Mouse (Mus musculus): Measurements from ENCODE around the gene Mbd3. TPM values are rescaled to one million over a fixed set of nuclear protein-coding genes. Genes with fewer than 3 reads are reported as not detected.

Gene Mbd3
- total RNA-seq, 2 experiments from 2014 or later = 134 to 138 TPM

DNA sequence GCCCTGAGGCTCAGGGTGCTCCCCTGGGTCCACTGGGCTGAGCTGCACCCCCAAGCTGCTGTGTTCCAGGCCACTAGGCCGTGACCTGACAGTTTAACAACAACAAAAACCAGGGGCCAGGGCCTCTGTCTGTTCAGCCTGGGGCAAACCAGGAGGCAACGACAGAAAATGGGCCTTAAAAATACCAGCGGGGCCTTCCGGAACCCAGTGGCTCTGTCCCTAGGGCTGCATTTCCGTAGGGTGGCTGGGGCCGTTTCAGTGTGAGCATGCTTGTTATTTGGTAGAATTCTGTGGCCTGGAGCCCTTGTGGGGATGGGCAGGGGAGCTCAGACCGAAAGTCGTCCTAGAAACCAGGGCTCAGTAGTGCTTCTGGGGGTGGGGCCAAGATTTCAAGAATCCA, 30.4 kb upstream of the Mbd3 start:
- intact Hi-C loops (cut with DNase I) = no loop called here
- no peak for DNase-seq (ENCODE audit: low spot score in 2 of 2)

DNA sequence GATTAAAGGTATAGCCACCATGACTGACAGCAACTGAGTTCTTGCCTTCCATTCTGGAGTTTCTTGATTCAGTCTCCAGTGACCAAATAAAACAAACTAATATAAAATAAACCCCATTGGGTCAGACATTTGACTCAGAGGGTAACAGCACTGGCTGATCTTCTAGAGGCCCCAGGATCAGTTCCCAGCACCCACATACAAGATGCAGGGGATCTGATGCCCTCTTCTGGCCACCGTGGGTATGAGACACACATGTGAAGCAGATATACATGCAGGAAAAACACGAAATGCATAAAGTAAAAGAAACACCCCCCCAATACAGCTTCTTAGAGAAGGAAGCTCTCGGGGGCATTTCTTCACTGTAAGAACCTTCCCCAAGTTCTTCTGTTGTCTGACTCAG, 25.7 kb upstream of the Mbd3 start:
- intact Hi-C loops (cut with DNase I) = no loop called here

DNA sequence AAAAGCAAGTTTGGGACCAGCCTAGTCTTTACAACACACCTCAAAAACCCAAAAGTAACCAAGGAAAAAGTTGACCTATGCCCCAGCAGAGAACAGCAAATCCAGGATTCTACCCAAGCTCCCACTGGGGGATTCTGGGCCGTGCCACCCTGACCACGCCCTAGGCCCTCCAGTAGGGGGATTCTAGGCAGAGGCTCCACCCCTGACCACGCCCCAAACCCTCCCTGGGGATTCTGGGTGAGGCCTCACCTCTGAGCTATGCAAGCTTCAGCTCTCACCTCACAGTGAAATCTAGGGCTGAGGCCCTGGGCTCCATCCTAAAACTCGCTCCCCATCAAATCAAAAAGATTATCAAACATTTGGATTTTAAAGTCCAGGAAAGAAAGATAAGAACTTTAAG, 24.2 kb upstream of the Mbd3 start:
- intact Hi-C loops (cut with DNase I) = no loop called here
- DNase-seq (ENCODE audit: low spot score in 2 of 2) = no peak

More for the DNA sequence above, 25.7 kb upstream of the Mbd3 start:
- no peak for DNase-seq (ENCODE audit: low spot score in 2 of 2)

DNA sequence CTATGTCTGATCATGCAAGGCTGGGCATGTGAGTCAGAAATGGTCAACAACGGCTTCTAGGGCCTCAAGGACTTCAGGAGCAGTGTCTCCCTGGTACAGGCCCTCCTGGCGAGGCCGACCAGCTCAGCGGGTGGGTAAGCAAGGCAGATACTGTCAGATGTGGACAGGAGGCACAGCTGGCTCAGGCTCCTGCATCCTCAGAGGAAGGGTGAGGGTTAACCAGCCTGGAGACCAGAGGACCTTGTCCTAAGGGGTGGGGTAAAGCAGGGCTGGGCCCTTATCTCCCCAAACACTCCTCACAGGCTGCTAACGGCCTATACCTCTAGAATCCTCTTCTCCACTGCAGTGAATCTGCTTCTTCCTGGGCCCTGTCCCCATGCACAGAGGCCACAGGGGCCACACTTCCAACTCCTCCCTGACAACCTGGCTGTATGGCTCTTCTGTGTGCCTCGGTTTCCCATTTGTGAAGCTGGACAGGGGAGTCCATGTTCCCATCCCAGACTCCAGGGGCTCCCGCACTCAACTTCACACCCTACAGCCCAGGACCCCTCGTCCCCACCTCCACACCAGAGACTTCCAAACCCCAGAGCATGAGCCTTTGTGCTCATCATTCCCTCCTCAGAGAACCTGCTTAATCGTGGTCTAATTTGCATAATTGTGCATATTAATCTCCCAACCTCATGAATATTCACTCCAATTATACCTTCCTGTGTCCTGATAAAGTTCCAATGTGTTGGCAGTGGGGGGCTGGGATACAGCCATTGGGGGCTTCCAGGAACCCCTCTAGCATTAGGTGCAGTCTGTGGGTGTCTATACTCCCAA, 22.5 kb upstream of the Mbd3 start:
- DNase-seq (ENCODE audit: low spot score in 2 of 2) = no peak
- intact Hi-C loops (cut with DNase I) = no loop called here

DNA sequence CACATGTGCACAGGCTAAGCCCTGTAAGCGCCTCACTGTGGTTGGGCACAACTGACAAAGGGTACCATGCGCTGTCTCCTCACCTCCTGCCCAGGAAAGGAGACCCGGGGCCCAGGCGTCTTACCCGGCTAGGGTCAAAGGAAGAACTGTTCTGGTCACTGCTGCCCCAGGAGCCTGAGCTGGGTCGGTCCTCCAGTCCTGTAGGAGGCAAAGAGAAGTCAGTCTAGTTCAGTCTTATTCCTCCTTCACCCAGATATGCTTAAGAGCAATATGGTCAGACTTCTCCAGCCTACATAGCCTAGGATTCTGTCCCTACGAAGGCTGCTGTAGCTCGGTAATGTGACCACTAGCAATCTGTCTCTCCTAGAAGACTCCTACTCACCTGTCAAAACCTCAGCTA, 21.9 kb upstream of the Mbd3 start:
- no peak for DNase-seq (ENCODE audit: low spot score in 2 of 2)
- intact Hi-C loops (cut with DNase I) = no loop called here

DNA sequence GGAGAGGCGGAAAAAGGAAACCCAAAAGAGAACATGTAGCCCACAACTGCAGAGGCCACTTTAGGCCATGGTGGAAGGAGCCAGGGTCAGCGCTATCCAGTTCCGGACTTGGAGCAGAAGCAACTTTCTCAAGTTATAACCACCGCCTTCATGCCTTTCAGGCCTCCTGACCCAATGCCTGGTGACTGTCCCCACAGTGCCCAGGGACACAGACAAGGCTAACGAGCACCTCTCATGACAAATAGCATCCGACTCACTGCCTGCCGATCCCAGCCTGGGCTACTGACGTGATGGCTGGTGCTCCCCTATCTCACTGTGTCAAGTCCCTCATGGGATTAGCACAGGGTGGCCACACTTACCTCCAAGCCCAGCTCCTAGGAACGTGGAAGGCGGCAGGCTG, 21.4 kb upstream of the Mbd3 start:
- intact Hi-C loops (cut with DNase I) = no loop called here
- no peak for DNase-seq (ENCODE audit: low spot score in 2 of 2)

DNA sequence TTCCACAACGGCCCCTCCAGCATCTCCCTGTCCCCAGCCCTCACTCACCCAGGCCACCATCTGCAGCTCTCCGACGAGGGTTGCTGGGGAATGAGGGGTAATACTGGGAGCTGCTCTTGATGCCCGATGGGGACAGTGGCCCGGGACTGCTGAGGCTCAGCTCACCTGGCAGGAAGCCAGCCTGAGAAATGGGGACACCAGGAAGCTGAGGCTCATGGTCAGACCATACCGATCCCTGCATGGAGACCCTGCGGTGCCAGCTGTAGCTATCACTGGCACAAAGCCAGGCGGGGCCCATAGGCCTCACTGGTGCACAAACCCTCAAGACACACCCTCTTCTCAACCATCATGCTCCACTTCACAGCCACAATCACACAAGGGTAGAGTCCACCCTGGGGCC, 20.1 kb upstream of the Mbd3 start:
- DNase-seq (ENCODE audit: low spot score in 2 of 2) = no peak
- intact Hi-C loops (cut with DNase I) = no loop called here

DNA sequence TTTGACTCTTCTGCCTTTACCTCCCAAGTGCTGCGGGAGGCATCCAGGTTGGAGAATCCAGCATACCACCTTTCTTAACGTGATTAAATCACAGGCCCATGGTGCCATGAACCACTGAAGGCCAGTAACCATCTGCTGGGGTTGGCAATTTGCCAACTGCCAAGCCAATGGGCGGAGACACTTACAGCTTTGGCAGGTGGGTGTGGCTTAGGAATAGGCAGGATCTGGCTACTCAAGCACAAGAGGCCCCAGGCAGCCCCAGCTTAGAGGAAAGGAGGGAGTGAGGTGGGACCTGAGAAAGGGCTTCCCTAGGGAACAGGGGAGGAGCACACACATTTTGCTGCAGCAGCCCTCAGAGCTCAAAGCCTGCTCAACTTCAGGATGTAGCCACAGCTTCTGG, 19.0 kb upstream of the Mbd3 start:
- no peak for DNase-seq (ENCODE audit: low spot score in 2 of 2)
- intact Hi-C loops (cut with DNase I) = no loop called here

DNA sequence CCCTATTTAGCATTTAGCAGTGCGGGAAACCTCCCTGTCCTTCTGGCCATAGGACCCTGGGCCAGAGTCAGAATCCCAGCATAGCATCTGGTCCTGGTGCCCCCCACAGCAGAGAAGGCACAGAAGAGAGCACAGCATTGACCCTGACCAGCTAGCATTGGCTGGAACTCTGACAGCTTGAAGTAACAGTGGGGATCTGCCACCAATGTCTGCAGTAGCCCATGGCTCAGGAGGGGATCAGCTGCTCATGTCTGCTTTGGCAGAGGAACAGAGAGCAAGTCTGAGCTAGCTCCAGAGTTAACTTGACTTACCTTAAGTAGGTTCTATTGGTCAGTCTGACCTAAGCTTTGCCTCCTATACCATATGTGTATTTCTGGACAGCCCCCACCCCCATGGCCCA, 18.5 kb upstream of the Mbd3 start:
- intact Hi-C loops (cut with DNase I) = no loop called here
- DNase-seq (ENCODE audit: low spot score in 2 of 2) = no peak

DNA sequence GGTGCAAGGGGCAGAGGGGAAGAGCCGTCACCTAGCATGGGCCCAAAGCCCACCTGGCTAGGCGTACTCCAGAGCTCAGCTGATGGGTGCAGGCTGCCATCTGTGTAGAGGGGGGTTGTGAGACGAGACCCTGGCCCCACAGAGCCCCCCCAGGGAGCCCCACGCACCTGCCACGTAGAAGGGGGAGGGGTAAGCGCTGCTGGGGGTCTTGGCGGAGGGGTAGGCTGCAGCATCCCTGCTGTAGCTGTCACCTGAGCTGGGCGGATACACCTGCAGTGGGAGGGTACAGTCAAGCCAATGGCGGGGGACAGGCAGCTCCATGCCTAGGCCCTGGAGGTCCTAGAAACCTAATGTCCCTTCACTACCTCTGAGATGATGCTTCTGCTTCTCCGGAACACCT, 18.0 kb upstream of the Mbd3 start:
- intact Hi-C loops (cut with DNase I) = no loop called here

DNA sequence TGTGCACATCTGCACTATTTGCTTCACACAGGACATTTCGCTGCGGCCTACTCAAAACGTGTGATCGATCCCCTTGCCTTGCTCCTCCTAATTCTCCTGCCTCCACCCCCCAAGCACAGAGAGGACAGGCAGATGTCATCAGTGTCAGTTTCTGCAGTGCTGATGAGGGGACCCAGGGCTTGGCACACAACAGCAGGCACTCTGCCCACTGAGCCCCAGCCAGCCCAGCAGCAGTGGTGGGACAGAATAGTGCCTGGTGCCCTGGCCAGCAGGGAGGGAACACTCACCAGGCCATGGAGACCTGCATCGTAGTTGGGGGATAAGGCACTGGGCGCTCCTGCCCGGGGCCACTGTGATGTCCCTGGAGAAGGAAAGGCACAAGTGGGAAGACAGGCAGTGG, 16.2 kb upstream of the Mbd3 start:
- DNase-seq (ENCODE audit: low spot score in 2 of 2) = no peak
- intact Hi-C loops (cut with DNase I) = no loop called here

More for the DNA sequence above, 18.0 kb upstream of the Mbd3 start:
- no peak for DNase-seq (ENCODE audit: low spot score in 2 of 2)

DNA sequence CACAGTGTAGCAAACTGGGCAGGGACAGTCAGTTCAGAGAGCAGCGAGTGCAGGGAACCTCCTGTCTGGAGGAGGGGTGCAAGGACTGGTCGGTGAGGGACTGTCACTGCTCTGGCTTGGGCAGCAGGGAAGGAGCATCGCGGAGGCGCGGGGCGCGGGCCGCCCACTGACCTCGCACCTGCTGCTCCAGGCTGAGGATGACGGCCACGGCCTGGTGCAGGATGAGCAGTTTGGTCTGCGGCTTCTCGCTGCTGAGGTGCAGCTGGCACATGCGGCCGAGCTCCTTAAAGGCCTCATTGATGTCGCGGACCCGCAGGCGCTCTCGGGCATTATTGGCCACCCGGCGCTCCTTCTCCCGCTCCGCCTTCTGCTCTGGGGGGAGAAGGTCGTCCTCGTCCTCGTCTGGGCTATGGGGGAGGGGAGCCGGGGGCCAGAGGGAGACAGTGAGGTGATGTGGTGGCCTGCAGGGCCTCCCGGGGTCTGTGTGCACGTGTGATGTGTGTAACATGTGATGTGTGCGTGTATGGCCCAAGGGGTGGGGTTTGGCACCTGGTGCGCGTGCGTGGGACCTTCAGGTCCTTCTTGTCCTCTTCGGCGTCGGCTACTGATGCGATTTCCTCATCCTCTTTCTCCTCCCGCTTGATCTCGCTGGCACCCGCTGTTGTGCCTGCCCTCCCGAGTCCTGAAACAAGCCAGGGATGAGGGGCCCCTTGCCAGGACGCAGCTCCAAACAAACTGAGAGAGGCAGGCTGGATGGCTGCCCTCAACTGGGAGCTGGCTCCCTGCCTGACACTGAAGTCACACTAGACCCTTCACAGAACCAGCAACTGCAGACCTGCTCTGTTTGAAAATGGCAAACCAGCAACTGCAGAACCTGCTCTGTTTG, 13.5 kb upstream of the Mbd3 start:
- intact Hi-C loops (cut with DNase I) = no loop called here
- DNase-seq (ENCODE audit: low spot score in 2 of 2) = peak; percentile 59 to 67

DNA sequence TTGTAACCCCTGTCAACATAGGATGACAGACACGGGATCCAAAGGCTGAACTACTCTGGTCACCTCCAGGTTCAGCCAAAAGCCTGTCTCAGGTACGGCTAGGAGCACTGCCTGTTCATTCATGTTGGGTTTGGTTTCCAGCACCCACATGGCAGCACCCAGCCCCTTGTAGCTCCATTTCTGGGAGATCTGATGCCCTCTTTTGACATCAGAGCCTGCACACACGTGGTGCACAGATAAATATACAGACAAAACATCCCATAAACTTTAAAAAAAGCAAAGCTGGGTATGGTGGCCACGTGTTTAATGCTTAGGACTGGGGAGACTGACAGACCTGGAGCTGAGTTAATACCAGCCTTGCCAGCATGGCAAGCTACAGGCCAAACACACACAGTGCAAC, 8.6 kb upstream of the Mbd3 start:
- DNase-seq (ENCODE audit: low spot score in 2 of 2) = no peak
- intact Hi-C loops (cut with DNase I) = no loop called here

DNA sequence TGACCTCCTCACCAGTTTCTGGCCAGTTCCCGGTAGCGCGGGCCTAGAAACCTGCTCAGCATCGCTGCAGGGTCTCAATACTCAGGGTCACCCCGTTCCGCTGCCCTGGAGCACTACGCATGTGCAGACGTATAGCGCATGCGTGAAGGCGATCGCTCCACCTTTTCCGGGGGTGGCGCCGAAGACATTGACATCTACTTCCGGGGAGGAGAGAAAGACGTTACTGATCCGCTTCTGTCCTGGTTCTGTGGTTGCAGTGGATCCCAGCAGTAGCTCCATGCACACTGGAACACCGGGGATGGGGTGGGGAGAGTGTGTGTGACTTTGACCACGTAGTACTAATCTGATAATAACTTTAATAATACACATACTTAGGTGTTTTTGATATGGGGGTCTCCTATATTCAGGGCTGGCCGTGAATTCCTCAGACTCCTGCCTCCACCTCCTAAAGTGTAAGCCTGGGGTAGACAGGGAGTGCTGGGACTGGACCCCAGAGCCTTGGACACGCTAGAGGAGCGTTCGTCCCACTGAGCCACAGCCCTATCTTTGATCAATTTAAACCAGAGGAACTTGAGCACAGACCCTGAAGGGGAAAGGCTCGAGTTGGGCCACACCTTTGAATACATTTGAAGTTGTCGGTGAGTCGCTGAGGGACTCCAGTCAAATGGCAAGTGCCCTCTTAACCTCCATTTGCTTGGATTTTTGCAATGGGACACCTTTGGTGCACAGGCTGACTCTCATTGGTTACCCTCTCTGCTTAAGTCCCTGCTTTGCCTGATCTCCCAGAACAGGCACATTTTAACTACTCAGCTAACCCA, 7.5 kb upstream of the Mbd3 start, which contains the start of gene Uqcr11:
Uqcr11 (minus strand) TSS at position 147 of the 818 bp plus-strand sequence.
- intact Hi-C loops (cut with DNase I) = no loop called here

DNA sequence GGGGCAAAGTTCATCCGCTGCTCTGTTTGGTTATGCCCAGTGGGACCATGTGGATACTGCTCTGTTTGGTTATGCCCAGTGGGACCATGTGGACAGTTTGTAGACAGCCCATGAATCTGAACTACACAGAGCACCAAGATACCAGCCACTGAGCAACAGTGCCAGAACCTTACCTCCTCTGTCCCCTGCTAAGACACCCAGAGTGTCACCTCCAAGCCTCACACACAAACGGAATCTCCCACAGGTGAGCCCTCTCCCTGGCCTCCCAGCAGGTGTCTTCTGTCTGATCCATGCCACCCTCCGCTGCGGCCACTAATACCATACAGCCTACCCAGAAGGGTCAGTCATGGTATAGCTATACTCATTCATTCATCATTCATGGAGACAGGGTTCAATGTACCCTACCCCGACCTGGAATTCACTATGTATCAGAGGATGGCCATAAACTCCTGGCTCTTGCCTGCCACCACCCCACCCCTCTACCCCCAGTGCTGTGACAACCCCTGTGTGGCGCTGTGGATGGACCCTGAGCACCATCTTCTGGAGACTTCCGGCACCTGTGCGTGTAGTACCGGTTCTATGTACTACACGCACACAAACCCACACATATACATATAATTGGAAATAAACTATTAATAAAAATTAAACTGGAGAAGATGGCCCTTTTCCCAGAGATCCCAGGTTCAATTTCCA, 6.3 kb upstream of the Mbd3 start:
- no peak for DNase-seq (ENCODE audit: low spot score in 2 of 2)
- intact Hi-C loops (cut with DNase I) = no loop called here

More for the DNA sequence above, 7.5 kb upstream of the Mbd3 start, which contains the start of gene Uqcr11:
- peak; percentile 88 to 97 for DNase-seq (ENCODE audit: low spot score in 2 of 2)

DNA sequence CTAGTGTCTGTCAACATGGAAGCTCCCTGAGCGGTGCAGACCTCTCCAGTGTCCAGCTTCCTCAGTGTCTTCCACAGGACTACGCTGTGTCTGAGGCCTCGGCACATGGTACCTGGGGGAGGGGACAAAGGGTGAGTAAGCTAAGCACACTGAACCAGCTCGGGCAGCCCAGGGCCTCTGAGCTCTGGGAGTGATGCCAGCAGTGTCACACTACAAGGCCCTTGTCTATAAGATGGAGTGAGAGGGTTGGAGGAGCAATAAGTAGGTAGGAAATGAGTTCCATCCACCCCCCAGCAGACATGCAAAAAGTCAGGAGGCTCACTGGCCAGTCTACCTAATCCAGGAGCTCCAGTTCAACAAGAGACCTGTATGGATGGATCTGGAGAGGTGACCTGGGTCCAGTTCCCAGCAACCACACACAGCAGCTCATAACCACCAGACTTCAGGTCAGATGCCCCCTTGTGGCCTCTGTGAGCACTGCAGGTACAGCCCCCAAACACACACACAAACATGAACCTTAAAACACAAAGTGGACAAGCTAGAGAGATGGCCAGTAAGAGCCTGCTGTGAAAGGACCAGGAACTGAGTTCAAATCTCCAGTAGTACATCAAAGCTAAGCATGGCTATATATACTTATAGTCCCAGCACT, 3.8 kb upstream of the Mbd3 start:
- no peak for DNase-seq (ENCODE audit: low spot score in 2 of 2)
- intact Hi-C loops (cut with DNase I) = no loop called here

DNA sequence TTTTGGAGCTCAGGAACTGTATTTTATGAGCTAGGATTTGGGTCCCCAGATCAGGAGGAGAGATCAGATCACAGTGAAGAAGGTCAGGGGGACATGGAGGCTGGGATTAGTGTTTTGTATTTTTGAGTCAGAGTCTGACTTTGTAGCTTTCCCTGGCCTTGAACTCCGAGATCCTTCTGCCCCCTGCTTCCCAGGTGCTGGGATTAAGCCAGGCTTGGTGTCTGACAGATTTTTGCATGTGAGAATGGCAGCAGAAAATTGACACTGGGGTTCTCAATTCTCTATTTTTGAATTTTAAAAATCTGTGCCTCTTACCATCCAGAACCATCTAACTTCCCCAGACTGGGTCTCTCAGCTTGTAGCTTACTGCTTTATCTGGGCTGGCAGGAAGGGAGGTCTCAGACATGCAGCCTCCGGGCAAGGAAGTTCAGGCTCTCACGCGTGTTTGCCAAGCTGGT, 1.4 kb upstream of the Mbd3 start:
- no peak for DNase-seq (ENCODE audit: low spot score in 2 of 2)
- intact Hi-C loops (cut with DNase I) = no loop called here

DNA sequence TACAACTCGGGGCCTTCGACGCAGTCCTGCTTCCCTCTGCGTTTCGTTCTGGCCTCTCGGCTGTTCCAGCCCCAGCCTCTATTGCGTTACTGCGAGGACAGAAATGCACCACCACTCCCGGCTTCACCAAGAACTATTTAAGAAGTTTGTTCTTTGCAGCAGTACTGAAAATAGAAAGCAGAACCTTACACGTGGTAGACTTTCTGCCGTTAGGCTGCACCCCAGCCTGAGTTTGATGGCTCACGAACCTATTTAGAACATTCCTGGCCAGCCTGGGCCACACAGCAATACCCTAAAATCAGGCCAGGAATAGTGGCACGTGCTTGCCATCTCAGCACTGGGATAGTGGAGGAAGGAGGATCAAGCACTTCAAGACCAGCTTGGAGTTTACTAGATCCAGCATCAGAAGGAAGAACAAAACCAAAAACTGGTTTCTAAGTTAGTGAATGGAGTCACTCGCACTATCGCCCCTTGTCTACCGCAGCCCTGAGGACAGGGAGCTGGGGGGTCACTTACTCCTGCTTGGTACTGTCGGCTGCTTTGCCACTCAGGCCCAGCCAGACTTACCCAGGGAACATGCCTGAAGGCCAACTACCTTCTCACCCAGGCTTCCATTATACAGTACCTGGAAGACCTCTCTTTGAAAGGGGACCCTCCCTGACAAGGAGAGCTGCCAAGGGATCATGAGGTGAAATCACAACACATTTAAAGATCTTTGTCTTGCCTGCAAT, 788 bp upstream of the Mbd3 start:
- no peak for DNase-seq (ENCODE audit: low spot score in 2 of 2)
- intact Hi-C loops (cut with DNase I) = no loop called here

Measured in left cerebral cortex, postnatal 25 days (tissue).